Mouse (Mus musculus) frontal cortex, adult (tissue): ENCODE measurements around the gene Mettl26.

ENCODE experiments used
- ATAC-seq: cut with Nextera tagmentation; 2 replicates; pipeline ENCODE4 v1.9.2; 2017; ENCODE audit warnings: mild to moderate bottlenecking, moderate library complexity, mixed read lengths; ENCODE audit not compliant: low TSS enrichment

Mettl26 gene

GRCm38 (mm10) chr17:25874721-25875170, at the start of gene Mettl26:
Gene Mettl26, plus strand, starts transcription at chr17:25875074.
- peak; percentile 67 for ATAC-seq

DNA sequence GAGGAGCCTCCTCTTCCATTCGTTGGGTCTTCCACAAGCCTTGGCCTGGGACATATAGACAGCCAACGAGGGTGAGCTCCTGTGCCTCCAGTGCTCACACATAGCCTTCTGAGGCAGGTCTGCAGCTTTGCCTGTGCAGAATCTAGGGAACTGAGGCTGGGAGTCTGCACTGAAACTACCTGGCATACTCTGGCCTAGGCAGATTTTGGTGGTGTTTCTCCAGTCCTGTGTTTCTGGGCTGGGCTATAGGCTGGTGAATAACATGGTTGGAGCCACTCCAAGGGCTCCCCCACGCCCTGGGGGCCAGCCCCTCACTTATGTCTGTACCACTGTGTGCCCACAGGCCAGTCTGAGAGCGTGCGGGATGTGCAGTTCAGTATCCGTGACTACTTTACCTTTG, 49.6 kb upstream of the Mettl26 start:
- no peak for ATAC-seq

DNA sequence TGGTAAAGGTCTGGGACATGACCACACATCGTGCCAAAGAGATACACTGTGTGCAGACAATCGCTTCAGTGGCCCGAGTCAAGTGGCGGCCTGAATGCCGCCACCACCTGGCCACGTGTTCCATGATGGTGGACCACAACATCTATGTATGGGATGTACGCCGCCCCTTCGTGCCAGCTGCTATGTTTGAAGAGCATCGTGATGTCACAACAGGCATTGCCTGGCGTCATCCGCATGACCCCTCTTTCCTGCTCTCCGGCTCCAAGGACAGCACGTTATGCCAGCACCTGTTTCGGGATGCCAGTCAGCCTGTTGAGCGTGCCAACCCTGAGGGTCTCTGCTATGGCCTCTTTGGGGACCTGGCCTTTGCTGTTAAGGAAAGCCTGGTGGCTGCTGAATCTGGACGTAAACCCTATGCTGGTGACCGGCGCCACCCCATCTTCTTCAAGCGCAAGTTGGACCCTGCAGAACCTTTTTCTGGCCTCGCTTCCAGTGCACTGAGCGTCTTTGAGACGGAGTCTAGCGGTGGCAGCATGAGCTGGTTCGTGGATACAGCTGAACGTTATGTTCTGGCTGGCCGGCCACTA, 48.8 kb upstream of the Mettl26 start:
- no peak for ATAC-seq

DNA sequence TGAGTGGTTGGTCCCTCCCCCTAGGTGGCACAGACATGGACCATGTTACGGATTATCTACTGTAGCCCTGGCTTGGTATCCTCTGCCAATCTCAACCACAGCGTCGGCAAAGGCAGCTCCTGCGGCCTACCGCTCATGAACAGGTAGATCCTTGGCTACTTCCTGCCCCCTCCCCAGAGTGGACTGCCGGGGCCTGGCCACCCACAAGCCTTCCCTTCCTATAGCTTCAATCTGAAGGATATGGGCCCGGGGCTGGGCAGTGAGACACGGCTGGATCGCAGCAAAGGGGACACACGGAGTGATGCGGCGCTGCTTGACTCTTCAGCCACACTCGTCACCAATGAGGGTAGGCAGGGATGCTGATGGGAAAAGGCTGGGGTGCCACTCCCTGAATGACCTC, 47.9 kb upstream of the Mettl26 start:
- no peak for ATAC-seq

DNA sequence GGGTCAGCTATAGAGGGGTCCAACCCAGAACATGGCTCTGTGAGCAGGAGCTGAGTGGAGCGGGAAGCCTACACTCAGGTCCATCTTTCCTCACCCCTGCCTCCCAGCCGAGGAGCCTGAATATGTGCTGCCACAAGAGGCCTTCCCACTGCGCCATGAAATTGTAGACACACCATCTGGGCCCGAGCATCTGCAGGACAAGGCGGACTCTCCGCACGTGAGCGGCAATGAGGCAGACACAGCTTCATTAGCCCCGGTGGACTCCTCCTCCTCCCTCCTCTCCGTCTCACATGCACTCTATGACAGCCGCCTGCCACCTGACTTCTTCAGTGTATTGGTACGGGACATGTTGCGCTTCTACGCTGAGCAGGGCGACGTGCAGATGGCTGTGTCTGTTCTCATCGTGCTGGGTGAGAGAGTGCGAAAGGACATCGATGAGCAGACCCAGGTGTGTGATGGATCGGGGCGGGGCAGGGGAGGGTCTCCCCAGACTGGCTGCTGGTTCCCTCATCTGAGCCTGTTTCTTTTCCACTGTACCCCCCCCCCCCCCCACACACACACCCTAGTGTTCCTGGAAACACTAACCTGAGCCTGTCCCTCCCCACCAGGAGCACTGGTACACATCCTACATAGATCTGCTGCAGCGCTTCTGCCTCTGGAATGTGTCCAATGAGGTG, 47.2 kb upstream of the Mettl26 start:
- no peak for ATAC-seq

- no peak for ATAC-seq
Observed at GRCm38 (mm10) chr17:25828223-25828594, 46.7 kb upstream of the Mettl26 start.

- ATAC-seq = peak; percentile 48
Observed at GRCm38 (mm10) chr17:25828712-25829557, 45.9 kb upstream of the Mettl26 start, which contains the start of gene Jmjd8. Gene Jmjd8, plus strand, starts transcription at chr17:25828867.

DNA sequence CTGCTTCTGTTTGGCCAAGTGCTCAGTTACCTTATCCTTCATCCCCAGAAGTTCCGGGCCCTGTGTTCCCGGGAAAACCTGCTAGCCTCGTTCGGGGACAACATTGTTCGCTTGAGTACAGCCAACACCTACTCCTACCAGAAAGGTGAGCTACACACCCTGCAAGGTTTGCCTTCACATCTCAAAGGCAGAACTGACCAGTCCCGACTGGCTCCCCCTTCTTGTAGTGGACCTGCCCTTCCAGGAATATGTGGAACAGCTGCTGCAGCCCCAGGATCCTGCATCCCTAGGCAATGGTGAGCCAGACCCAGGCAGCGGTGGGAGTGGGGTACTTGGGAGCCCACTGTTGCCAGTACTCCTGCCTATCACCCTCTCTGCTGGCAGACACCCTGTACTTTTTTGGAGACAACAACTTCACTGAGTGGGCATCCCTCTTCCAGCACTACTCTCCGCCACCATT, 45.3 kb upstream of the Mettl26 start:
- no peak for ATAC-seq

DNA sequence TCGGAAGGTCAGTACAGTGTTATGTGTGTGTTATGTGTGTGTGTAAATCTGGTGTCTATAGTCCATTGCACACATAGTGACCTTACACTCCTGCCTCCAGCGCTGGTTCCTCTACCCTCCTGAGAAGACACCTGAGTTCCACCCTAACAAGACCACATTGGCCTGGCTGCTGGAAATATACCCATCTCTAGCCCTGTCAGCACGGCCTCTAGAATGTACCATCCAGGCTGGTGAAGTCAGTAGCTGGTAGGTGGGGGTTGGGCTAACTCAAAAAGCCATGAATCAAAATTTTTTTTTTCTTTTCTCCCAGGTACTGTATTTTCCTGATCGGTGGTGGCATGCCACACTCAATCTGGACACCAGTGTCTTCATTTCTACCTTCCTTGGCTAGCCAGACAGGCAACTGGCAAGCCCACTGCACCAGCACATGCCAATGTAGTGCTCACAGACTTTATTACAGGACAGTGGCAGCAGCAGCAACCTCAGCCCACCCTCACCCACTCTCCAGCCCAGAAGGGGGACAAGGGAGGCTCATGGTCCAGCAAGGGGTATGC, 44.6 kb upstream of the Mettl26 start:
- ATAC-seq = no peak

GRCm38 (mm10) chr17:25830806-25831431, 44.0 kb upstream of the Mettl26 start:
- no peak for ATAC-seq

GRCm38 (mm10) chr17:25831451-25832281, 43.2 kb upstream of the Mettl26 start:
- ATAC-seq = no peak

- peak; percentile 62 for ATAC-seq
Observed at GRCm38 (mm10) chr17:25832436-25833290, 42.2 kb upstream of the Mettl26 start.

GRCm38 (mm10) chr17:25833291-25833663, 41.6 kb upstream of the Mettl26 start, which contains the start of gene Stub1:
Gene Stub1, minus strand, starts transcription at chr17:25833404.
- peak; percentile 9; the same call in 1 of the 2 replicates for ATAC-seq

DNA sequence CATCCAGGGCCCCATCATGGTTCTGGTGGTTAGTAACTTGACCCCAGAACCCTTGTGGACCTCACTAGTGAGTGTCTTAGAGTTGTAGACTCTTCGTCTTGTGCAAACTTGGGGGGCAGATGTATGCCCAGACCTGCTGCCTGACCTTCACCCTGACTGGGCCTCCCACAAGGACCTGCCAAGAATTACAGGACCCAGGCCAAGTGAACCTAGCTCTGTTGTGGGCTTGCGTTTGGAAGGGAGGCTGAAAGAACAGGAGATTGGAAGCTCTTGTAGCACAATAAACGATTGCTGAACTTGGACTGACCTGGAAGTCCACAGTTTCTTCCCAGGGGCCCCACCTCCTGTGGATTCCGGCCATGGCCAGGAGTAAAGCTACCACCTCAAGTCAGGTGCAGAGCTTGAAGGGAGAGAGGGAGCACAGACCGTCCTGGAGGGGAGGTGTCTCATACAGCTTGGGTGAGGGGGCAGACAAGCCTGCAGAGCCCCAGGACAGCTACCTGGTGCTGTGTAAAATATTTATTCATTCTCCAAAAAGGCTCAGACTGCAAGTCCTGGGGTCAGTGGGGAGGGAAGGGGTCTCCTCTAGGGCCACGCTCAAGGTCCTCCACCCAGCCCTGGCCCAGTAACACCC, 40.8 kb upstream of the Mettl26 start:
- ATAC-seq = no peak

- no peak for ATAC-seq
Observed at GRCm38 (mm10) chr17:25834595-25835222, 40.2 kb upstream of the Mettl26 start.

GRCm38 (mm10) chr17:25835301-25835700, 39.6 kb upstream of the Mettl26 start:
- ATAC-seq = no peak

GRCm38 (mm10) chr17:25835816-25836215, 39.1 kb upstream of the Mettl26 start:
- no peak for ATAC-seq

DNA sequence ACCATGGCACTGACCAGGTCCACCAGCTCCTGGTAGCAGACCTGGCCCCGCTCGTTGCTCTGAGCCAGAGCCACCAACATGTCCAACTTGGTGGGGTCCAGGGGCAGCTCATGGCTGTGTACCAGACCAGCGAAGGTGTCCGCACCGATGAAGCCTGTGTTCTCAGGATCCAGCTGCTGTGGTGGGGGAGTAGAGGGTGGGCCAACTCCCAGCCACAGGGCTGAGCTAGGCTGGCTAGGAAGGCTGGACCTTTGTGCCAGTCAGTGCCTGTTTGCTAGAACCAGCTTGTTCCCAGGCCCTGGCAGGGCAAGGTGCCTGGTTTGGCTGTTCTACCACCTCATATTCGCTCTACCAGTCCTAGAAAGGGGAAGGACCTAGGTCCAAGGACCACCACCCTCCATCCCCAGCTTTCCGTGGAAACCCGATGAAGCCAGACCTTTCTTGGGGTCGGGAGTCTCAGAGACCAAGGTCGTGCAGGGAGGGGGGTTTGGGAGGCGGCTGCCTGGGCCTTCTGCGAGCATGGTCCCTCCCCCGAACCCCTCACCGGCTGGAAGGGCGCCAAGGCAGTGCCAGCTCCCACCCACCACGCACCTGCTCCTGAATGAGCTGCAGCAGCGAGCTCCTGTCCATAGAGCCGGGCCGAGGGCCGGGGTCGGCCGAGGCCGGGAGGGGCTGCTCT, 38.3 kb upstream of the Mettl26 start:
- ATAC-seq = no peak
